Mouse (Mus musculus) liver, embryonic 11.5 days (tissue): ENCODE results near the gene Pik3r2. TPM values are rescaled to one million over a fixed set of nuclear protein-coding genes. Genes with fewer than 3 reads are reported as not detected.

Source experiments
- ATAC-seq: fragments of 200-750 bp; cut with Nextera tagmentation; replicated peaks from 2 replicates; pipeline ENCODE4 v1.8.0; 2017; ENCODE audit warnings: moderate number of reproducible peaks, mild to moderate bottlenecking, moderate TSS enrichment, moderate library complexity; ENCODE audit not compliant: low FRiP score
- DNase-seq: peaks from one replicate; pipeline ENCODE4 v3.0.0-alpha.2; 2017; ENCODE audit warnings: low spot score
- H3K27ac ChIP-seq: fragments of 300-500 bp; sonication (generic); 2 replicates; pipeline ENCODE4 v1.5.1; 2014; ENCODE audit warnings: mild to moderate bottlenecking, low read depth, low read length, control low read depth
- H3K27me3 ChIP-seq: fragments of 300-500 bp; sonication (generic); replicated peaks from 2 replicates; pipeline ENCODE4 v1.6.1; 2014; ENCODE audit warnings: low read length, mixed read lengths; ENCODE audit not compliant: control insufficient read depth, insufficient read depth
- H3K36me3 ChIP-seq: fragments of 300-500 bp; sonication (generic); 2 replicates; pipeline ENCODE4 v1.6.1; 2014; ENCODE audit warnings: mild to moderate bottlenecking, low read length, moderate library complexity, mixed read lengths; ENCODE audit not compliant: control insufficient read depth, insufficient read depth
- H3K4me1 ChIP-seq: fragments of 300-500 bp; sonication (generic); replicated peaks from 2 replicates; pipeline ENCODE4 v1.6.1; 2014; ENCODE audit warnings: low read length, mixed read lengths; ENCODE audit not compliant: control insufficient read depth, insufficient read depth
- H3K4me2 ChIP-seq: fragments of 300-500 bp; sonication (generic); 2 replicates; pipeline ENCODE4 v1.6.1; 2014; ENCODE audit warnings: mild to moderate bottlenecking, control low read depth, moderate library complexity
- H3K4me3 ChIP-seq: fragments of 300-500 bp; sonication (generic); 2 replicates; pipeline ENCODE4 v1.5.1; 2014; ENCODE audit warnings: low read depth, low read length, control low read depth
- H3K9ac ChIP-seq: fragments of 300-500 bp; sonication (generic); 2 replicates; pipeline ENCODE4 v1.6.1; 2014; ENCODE audit warnings: low read depth, low read length, control low read depth
- H3K9me3 ChIP-seq: fragments of 300-500 bp; sonication (generic); 2 replicates; pipeline ENCODE4 v1.6.1; 2016; ENCODE audit warnings: low read length, inconsistent platforms, mixed read lengths; ENCODE audit not compliant: control insufficient read depth
- WGBS: fragments of 180-500 bp; shearing (Covaris S2); extraction: QIAGEN DNeasy Blood & Tissue Kit; methylation state at CpG from one replicate; pipeline ENCODE4 v1.1.7; 2014; 5-methylcytosine and 5-hydroxymethylcytosine counted together
- polyA plus RNA-seq: library from polyadenylated mRNA; unstranded; fragments of >200 nt; fragmentation: Nextera tagmentation; extraction: Ambion mirVana; gene quantifications from 2 replicates; pipeline ENCODE4 v1.2.1, GENCODE M21; 2014

Pik3r2 gene
- polyA plus RNA-seq, 1 experiment from 2014 or later: 41.5 TPM

GRCm38 (mm10) chr8:70747211-70747890 lies 29.2 kb downstream of the Pik3r2 start:
- WGBS: 78% methylated on average over 18 of the region's 18 CpGs
- Histone ChIP-seq H3K27ac (no peak overlapping the region), H3K36me3 (no peaks in the 10 kb centered on the region), H3K9ac (no peak overlapping the region), H3K9me3 (no peaks in the 10 kb centered on the region), H3K4me3 (no peak overlapping the region), H3K27me3 (peaks cover 77% of the 10 kb centered on the region), H3K4me2 (no peak overlapping the region), H3K4me1 (peaks cover 10% of the 10 kb centered on the region; the same call in 1 of the 2 replicates)
- ATAC-seq (no peak), DNase-seq (no peak)

DNA sequence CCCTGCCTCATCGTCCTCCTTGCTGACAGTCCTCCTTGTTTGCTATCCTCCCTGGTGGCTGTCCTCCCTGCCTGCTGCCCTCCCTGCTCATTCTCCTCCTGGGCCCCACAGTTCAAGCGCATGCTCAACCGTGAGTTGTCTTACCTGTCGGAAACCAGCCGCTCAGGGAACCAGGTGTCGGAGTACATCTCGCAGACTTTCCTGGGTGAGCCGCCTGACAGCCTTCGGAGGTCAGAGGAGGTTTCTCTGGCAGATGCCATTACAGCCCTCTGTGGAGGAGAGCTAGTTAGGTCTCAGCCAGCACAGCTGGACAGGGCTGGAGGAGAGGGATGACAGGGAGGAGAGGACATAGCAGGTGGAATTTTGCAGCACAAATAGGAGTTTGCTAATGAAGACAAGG lies 29.8 kb downstream of the Pik3r2 start:
- ATAC-seq: no peak
- H3K36me3 ChIP-seq: no peaks in the 10 kb centered on the region
- DNase-seq: no peak

DNA sequence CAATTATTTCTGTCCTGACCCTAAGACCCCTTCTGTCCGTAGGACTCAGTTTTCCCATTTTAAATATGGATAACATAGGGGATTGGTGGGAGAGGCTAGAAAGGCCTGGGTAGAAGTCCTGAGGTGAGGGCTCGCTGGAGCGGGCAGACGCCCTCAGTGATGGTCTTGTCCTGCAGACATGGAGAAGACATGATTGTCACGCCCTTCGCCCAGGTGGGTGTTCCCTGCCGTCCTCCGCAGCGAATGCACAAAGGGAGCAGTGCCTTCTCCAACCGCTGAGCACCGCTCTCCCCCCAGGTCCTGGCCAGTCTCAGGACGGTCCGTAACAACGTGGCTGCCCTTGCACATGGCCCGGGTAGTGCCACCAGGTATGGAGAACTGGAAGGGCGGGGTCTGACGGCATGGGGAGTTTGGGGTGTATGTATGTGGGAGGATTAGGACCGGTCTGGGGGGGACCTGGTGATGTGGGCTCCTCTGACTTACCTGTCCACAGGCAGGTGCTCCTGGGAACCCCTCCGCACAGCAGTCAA lies 30.8 kb downstream of the Pik3r2 start:
- Histone ChIP-seq H3K9ac (no peak overlapping the region), H3K27ac (no peak overlapping the region), H3K36me3 (no peaks in the 10 kb centered on the region), H3K4me2 (no peak overlapping the region), H3K27me3 (peaks cover 91% of the 10 kb centered on the region), H3K4me3 (no peak overlapping the region), H3K9me3 (no peaks in the 10 kb centered on the region), H3K4me1 (peaks cover 12% of the 10 kb centered on the region)
- DNase-seq: no peak
- 40% methylated on average over 19 of the region's 19 CpGs for WGBS
- no peak for ATAC-seq

More for the DNA sequence above, 29.8 kb downstream of the Pik3r2 start:
- 59% methylated on average over 9 of the region's 9 CpGs for WGBS
- H3K9ac ChIP-seq: no peak overlapping the region
- peaks cover 84% of the 10 kb centered on the region for H3K27me3 ChIP-seq
- H3K27ac ChIP-seq: no peak overlapping the region
- peaks cover 12% of the 10 kb centered on the region for H3K4me1 ChIP-seq
- no peak overlapping the region for H3K4me2 ChIP-seq
- H3K4me3 ChIP-seq: no peak overlapping the region
- no peaks in the 10 kb centered on the region for H3K9me3 ChIP-seq

GRCm38 (mm10) chr8:70744806-70745205 lies 31.7 kb downstream of the Pik3r2 start:
- Histone ChIP-seq H3K9me3 (no peaks in the 10 kb centered on the region), H3K4me3 (no peak overlapping the region), H3K36me3 (no peaks in the 10 kb centered on the region), H3K27me3 (peaks cover 92% of the 10 kb centered on the region), H3K4me1 (peaks cover 12% of the 10 kb centered on the region), H3K27ac (no peak overlapping the region), H3K9ac (no peak overlapping the region), H3K4me2 (no peak overlapping the region)
- WGBS: 34% methylated on average over 11 of the region's 11 CpGs
- ATAC-seq (no peak), DNase-seq (no peak)

DNA sequence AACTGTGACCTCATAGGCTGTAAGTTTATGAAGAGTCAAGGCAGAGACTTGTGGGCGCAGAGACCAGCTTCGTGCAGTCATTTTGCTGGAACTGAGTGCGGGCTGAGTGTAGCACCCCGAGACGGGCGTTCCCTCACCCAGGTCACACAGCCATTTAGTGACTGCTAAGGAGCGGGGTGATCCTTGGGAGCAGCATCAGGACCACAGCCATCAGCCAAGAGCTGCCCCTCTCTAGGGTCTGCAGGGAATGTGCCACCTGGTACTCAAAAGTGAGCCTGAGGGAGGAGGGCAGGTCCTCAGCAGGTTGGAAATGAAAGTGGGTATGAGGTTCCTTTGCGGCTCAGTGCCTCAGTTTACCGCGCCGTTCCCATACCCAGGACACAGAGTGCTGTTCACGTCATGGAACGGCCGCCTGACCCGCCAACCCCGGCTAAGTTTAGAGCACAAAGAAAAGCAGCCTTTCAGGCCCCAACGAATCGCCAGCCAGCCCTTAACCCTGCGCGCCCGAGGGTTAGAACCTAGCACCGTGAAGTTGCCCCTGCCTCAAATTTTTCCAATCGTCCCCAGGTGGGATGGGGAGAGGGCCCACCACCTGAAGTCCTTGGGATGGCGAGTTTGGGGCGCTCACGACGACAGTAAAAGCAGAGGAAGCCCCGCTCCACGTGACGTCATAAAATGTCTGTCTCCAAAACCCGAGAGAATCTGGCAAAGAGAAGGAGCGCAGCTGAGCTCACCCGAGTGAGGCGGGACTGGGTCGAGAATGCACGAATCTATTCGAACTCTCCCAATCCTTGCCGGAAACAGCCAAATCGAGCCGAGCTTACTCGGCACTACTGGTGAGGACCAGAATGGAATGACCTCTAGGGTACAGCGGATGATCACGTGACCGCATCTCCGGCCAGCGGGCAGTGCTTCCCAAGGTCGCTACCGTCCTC lies 32.6 kb downstream of the Pik3r2 start:
- H3K27me3 ChIP-seq: peaks cover 85% of the 10 kb centered on the region
- no peak overlapping the region for H3K27ac ChIP-seq
- H3K9ac ChIP-seq: no peak overlapping the region
- H3K4me3 ChIP-seq: peak overlapping the region; percentile 24
- H3K36me3 ChIP-seq: no peaks in the 10 kb centered on the region
- H3K4me2 ChIP-seq: peak overlapping the region; percentile 61
- no peaks in the 10 kb centered on the region for H3K9me3 ChIP-seq
- 0 out of 2 replicates have a peak, but pooled peaks have one; percentile 12 for ATAC-seq
- 7% methylated on average over 48 of the region's 48 CpGs for WGBS
- peaks cover 12% of the 10 kb centered on the region for H3K4me1 ChIP-seq
- DNase-seq: no peak

DNA sequence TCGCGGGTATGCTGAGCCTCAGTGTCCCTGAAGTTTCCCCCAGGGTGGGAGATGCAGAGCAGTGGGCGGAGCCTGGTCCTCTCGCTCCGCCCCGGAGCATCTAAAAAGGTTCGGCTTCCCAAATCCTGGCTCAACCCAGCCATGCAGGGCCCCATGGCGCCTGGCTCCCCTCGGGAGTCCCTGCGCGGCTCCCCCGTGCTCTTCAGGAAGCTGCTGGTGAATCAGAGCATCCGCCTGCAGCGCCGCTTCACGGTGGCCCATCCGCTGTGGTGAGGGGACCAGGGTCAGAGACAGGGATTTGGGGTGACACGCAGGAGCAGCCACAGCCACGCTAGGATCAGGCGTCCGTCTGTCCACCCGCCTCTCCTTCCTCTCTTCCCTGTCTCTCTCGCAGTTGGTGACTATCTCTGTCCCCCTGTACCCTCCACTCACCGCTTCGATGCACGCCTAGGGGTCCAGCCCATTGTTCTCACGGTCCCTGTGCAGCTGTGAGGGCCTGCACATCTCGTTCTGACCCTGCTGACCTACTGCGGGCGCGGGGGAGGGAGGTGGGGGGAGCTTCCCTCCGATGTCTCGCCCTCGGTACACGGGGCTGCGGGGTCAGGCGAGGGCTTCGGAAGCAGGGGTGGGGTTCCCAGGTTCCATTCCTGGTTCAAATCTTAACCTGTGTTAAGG lies 33.4 kb downstream of the Pik3r2 start:
- H3K9ac ChIP-seq: no peak overlapping the region
- peak overlapping the region; percentile 7; the same call in 1 of the 2 replicates for H3K4me3 ChIP-seq
- no peaks in the 10 kb centered on the region for H3K36me3 ChIP-seq
- DNase-seq (no peak), ATAC-seq (peak; percentile 32; the same call in 1 of the 2 replicates)
- H3K27me3 ChIP-seq: peaks cover 80% of the 10 kb centered on the region
- WGBS: 5% methylated on average over 38 of the region's 38 CpGs
- peak overlapping the region; percentile 37 for H3K4me2 ChIP-seq
- peaks cover 12% of the 10 kb centered on the region for H3K4me1 ChIP-seq
- no peaks in the 10 kb centered on the region for H3K9me3 ChIP-seq
- no peak overlapping the region for H3K27ac ChIP-seq

GRCm38 (mm10) chr8:70742176-70742575 lies 34.3 kb downstream of the Pik3r2 start:
- Histone ChIP-seq H3K27me3 (peaks cover 72% of the 10 kb centered on the region), H3K9ac (no peak overlapping the region), H3K4me1 (peaks cover 12% of the 10 kb centered on the region), H3K36me3 (no peaks in the 10 kb centered on the region), H3K9me3 (no peaks in the 10 kb centered on the region), H3K4me2 (no peak overlapping the region), H3K4me3 (no peak overlapping the region), H3K27ac (no peak overlapping the region)
- 50% methylated on average over 11 of the region's 11 CpGs for WGBS
- ATAC-seq (no peak), DNase-seq (no peak)

DNA sequence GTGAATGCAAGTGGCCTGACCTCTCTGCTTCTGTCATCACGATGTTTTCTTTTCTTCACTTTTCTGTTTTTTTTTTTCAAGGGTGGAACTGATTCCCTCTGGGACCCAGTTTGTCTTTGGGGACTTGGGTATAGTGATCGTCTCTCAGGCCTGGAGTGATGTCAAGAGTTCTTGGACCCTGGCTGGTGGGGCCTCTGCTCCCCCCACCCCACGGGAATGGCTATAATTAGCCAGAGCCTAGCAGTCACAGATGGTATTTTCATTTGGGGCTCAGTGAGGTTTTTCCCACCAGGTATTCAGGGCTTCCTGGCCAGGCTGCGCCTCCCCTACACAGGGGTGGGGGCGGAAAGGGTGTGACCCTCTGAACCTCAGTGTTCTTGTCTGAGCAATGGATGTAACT lies 34.9 kb downstream of the Pik3r2 start:
- Histone ChIP-seq H3K36me3 (no peaks in the 10 kb centered on the region), H3K27ac (no peak overlapping the region), H3K4me2 (no peak overlapping the region), H3K4me1 (peaks cover 12% of the 10 kb centered on the region), H3K9ac (no peak overlapping the region), H3K4me3 (no peak overlapping the region), H3K27me3 (peaks cover 67% of the 10 kb centered on the region), H3K9me3 (no peaks in the 10 kb centered on the region)
- ATAC-seq: no peak
- WGBS: 60% methylated on average over 5 of the region's 5 CpGs
- DNase-seq: no peak
